Mouse (Mus musculus): ENCODE data around the gene Slc41a3.
"Not testable (repeated sequence)": the region's sequence is repeated elsewhere in the genome, so short reads cannot be mapped to it uniquely, and the experiment has no call there.

Gene Slc41a3

GRCm38 (mm10) chr6:90624184-90624583 lies 19.7 kb downstream of the Slc41a3 start:
- DNase-seq (ENCODE audit: low spot score), result no peak

- no peak for DNase-seq (ENCODE audit: low spot score)
These were observed 20.2 kb downstream of the Slc41a3 start for GRCm38 (mm10) chr6:90624733-90625132.

DNA sequence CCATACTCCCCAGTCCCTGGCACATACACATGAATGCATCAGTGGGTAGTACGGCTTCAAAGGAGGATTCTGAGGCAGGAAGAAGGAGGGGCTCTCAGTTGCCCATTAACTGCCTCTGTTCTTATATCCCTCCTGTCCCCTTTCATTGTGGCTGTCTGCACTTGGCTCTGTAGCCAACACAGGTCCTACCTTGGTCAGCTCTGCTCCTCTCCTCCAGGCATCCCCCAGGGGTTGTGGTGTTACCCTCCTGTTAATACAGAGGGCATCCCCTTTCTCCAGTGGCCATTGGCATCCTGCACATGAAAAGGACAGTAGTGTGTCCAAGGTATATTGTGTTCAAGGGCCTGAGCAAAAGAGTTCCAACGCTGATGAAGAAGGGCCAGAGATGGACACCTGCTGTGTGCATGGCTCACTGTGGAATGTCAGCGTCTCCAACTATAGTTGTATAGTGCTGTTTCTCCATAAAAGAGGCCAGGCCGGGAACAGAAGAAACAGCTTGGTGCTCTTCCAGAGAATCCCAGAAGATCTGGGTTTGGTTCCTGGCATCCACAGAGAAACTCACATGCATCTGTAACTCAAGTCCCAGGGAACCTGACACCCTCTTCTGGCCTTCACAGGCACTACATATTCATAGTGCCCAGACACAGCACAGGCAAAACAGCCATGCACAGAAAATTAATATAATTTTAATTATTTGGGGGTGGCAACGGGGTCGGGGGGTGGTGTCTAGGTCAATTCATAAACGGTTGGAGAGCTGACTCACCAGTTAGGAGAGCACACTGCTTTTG lies 20.9 kb downstream of the Slc41a3 start:
- DNase-seq (ENCODE audit: low spot score), result no peak

DNA sequence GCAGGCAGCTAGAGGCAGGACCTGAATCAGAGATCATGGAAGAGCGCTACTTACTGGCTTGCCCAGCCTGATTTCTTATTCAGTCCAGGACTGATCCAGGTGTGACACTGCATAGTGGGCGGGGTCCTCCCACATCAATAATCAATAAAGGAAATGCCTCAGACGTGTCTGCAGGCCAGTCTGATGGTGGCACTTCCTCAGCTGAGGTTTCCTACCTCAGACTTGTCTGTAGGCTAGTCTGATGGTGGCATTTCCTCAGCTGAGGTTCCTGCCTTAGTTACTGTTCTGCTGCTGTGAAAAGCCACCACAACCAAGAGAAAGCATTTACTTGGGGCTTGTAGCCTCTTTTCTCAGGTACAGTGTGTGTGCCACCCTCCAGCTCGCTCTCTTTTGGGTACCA lies 23.0 kb downstream of the Slc41a3 start:
- DNase-seq (ENCODE audit: low spot score), result no peak

DNA sequence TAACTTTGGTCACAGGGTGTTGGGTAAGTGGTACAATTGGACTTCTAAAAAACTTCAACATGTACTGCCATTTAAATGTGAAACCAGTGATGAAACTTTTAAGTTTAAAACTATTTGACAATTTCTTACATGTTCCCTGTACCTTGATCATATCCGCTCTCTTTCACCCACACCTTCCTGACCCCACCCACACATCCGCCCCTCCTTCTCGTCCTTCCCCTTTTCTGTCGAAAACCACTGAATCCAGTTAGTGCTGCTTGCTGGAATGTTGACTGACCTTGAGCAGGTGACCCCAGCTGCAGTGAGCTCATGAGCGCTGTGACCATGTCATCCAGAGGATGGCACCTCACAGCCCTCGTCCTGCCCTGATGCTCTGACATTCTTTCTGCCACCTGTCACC lies 25.0 kb downstream of the Slc41a3 start:
- DNase-seq (ENCODE audit: low spot score), result no peak

- DNase-seq (ENCODE audit: low spot score), result no peak
These were observed 25.9 kb downstream of the Slc41a3 start for GRCm38 (mm10) chr6:90630427-90630826.

DNA sequence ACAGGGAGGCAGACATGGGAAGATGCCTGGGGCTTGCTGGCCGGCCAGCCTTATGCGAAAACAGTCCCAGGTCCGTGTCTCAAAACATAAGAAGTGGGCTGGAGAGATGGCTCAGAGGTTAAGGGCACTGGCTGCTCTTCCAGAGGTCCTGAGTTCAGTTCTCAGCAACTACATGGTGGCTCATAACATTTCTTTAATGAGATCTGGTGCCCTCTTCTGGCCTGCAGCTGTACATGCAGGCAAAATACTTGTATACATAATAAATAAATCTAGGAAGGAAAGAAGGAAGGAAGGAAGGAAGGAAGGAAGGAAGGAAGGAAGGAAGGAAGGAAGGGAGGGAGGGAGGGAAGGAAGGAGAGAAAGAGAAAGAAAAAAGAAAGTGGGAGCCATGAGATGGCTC lies 28.0 kb downstream of the Slc41a3 start:
- DNase-seq (ENCODE audit: low spot score), result not testable (repeated sequence)

GRCm38 (mm10) chr6:90635081-90635480 lies 30.6 kb downstream of the Slc41a3 start:
- no peak for DNase-seq (ENCODE audit: low spot score)

DNA sequence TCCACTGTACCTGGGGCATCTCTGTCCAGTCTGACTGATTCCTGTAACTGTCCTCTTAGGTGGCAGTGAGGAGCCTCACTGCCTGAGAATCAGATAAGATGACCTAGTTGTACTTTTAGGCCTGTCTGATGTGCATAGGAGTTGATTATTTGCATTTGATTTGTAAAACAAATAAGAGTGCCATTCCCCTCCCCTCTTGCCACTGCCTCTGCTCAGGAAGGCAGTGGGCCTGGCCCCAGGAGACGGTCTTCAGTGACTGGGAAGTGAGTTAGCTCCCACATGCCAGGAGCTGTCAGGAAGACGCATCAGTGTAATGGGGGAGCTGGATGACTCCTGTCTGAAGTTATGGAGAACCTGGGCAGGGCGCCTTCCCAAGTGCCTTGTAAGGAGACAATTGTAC lies 31.1 kb downstream of the Slc41a3 start:
- DNase-seq (ENCODE audit: low spot score), result no peak

GRCm38 (mm10) chr6:90643057-90643456 lies 38.5 kb downstream of the Slc41a3 start:
- DNase-seq (ENCODE audit: low spot score), result no peak

GRCm38 (mm10) chr6:90644965-90645364 lies 40.4 kb downstream of the Slc41a3 start:
- no peak for DNase-seq (ENCODE audit: low spot score)

GRCm38 (mm10) chr6:90648391-90648790 lies 43.9 kb downstream of the Slc41a3 start:
- no peak for DNase-seq (ENCODE audit: low spot score)

- no peak for DNase-seq (ENCODE audit: low spot score)
These were observed 44.8 kb downstream of the Slc41a3 start for GRCm38 (mm10) chr6:90649279-90649678.

- DNase-seq (ENCODE audit: low spot score), result no peak
These were observed 46.1 kb downstream of the Slc41a3 start for GRCm38 (mm10) chr6:90650634-90651033.

- no peak for DNase-seq (ENCODE audit: low spot score)
These were observed 49.2 kb downstream of the Slc41a3 start for GRCm38 (mm10) chr6:90653736-90654135.

DNA sequence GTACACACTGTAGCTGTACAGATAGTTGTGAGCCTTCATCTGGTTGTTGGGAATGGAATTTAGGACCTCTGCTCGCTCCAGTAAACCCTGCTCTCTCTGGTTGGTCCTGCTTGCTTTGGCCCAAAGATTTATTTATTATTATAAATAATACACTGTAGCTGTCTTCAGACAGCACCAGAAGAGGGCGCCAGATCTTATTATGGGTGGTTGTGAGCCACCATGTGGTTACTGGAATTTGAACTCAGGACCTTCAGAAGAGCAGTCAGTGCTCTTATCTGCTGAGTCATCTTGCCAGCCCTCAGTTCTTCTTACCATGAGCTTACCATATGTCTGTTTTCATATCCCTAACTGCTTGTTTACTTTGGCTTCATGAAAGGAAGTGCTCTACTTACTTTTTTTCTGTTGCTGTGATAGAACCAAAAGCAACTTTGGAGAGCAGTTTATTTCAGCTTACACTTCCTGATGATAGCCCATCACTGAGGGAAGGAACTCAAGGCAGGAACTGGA lies 51.9 kb downstream of the Slc41a3 start:
- DNase-seq (ENCODE audit: low spot score), result not testable (repeated sequence)

GRCm38 (mm10) chr6:90659913-90660312 lies 55.4 kb downstream of the Slc41a3 start:
- DNase-seq (ENCODE audit: low spot score), result no peak

DNA sequence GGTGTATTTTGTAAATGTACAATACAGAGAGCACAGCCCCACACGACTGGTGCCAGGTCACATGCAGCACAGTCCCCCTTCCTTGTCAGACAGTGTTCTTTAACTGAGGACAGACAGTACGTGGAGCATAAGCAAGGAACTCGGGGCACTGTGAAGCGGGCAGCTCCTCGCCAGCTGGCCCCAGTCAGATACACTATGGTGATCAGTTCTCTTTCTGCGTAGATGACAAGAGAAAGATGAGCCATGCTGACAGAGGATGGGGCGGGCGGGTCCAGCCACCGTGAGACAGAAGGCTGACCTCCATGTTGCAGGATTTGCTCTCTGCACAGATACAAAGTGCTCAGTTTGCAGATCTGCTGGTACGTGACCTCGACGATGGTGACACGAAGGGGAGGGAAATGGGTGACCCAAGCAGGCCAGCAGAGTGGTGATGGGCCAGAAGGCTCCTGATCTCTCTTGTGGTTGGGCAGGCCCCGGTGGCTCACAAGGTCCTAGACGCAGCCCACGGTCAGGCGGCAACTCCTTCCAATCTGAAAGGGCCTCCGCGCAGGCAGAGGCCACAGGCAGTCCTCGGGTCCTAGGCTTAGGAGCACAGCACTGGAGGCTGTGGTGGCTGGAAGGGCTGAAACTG lies 56.0 kb downstream of the Slc41a3 start:
- DNase-seq (ENCODE audit: low spot score), result no peak

DNA sequence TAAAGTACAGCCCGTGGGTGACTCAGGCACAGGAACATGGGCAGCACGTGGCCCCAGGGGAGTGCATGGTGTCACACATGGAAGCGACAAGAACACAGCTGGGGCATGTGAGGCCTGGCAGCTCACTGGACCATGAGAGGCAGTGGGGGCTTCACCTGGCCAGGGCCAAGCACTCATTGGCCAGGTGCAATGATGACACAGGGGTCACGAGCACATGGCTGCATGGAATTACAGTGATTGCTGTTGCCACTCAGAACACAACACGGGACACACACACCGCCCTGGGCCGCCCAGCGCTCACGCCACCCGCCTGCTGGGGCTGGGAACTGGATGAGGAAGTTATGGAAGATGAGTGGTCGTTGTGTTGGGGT lies 56.5 kb downstream of the Slc41a3 start:
- DNase-seq (ENCODE audit: low spot score), result no peak

GRCm38 (mm10) chr6:90662148-90662547 lies 57.6 kb downstream of the Slc41a3 start:
- DNase-seq (ENCODE audit: low spot score), result no peak

GRCm38 (mm10) chr6:90663736-90664135 lies 59.2 kb downstream of the Slc41a3 start:
- no peak for DNase-seq (ENCODE audit: low spot score)

DNA sequence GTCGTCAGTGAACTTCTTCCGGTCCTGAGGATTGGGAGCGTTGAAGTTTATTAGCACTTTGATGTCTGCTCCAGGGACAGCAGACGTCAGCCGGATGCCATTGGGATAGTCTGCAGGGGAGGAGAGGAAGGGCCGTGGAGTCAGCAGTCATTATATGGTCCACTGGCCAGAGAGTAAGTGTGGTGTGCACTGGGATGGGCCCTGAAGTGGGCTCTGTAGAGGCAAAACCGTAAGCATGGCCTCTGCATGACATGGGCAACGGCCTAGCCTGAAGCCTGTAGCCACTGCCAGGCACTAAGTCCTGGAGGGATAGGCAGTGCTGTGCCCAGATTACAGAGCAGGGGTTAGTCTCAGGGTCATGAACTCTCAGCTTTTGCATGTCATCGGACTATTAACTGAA lies 64.2 kb downstream of the Slc41a3 start:
- DNase-seq (ENCODE audit: low spot score), result no peak

- DNase-seq (ENCODE audit: low spot score), result no peak
These were observed 74.2 kb downstream of the Slc41a3 start for GRCm38 (mm10) chr6:90678759-90679158.

DNA sequence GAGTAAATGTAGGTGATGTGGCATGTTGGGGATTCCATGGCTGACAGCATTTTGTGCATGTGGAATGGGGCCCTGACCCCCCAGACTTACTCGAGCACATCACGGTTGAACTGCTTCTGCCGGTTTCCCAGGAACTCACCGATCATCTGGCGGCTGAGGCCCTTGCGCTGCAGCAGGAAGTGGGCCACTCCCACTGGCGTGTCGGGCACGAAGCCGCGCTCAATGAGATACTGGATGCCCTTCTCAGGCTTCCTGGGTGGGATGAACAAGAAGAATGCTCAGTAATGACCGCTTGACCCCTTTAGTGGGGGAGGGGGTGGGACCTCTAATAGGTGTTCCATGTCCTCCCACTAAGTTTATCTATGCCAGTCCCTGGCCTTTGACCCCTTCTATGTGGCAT lies 75.9 kb downstream of the Slc41a3 start:
- no peak for DNase-seq (ENCODE audit: low spot score)
